Mouse (Mus musculus) effector memory CD4-positive, alpha-beta T cell, adult 7 months (primary cell): Measurements from ENCODE around the gene Hfm1. TPM values are rescaled to one million over a fixed set of nuclear protein-coding genes. Genes with fewer than 3 reads are reported as not detected.

Experiments used
- polyA plus RNA-seq: library from polyadenylated mRNA; unstranded; fragments of 100-300 nt; shearing (Covaris generic); gene quantifications from one replicate; pipeline ENCODE4 v1.2.1, GENCODE M21; 2017

Gene Hfm1
- 0.16 TPM for polyA plus RNA-seq

DNA sequence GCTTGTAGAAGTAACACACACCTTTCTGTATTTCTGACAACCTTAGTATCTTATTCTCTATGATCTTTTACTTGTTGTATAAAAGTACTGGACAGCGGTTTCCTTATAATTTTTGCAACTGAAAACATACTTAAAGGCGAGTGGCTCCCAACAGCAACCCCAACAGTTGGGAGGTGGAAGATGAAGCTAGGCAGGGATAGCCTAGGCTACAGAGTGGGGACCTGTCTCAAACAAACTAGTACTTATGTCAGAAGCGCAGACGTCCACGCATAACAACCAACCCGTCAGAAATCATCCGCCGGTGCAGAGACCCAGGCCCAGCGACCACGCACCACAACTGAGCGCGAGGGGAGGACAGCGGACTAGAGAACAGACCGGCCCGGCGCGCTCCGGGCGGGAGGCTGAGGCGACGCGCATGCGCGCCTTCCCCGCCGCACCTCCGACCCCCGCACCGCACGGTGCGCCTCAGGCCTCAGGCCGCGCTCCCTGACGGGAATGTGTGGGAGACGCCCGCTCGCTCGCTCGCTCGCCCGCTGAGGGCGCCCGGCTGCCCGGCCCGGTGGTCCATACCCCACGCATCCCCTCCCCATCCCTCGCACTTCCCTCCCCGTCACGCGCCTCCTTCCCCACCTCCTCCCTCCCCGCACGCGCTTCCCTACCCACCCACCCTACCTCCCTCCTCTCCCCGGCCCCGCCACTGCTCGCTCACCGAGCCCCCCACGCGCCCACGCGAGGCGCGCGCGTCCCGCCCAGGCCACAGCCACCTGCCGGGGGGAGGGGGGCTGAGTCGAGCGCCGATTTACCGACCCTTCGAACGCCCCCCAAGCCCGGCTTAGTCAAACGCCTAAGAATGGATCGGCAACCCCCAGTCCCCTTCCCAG, at the start of gene Hfm1:
Gene Hfm1, minus strand, starts transcription at position 834 of the 881 bp plus-strand sequence.

GRCm38 (mm10) chr5:106963584-106964512, 37.7 kb upstream of the Hfm1 start, which contains the start of gene Cdc7:
Gene Cdc7, plus strand, starts transcription at chr5:106964322.

Other genes with a start within 250 kb of the Hfm1 start
- gene Zfp644, start 229.0 kb downstream of the Hfm1 start, polyA plus RNA-seq: 71.0 TPM
- gene Cdc7, start 38.0 kb upstream of the Hfm1 start, polyA plus RNA-seq: 10.9 TPM